8 mouse cellular contexts compared by ENCODE assay signal in genomic region chr1:57774001-57774667, GRCm38 (mm10). TPM values are rescaled to one million over a fixed set of nuclear protein-coding genes. Genes with fewer than 3 reads are reported as not detected.
DNase-seq lines count a peak whose midpoint lies in the region; ATAC-seq and TF ChIP-seq lines count a peak whose summit lies in the region.

Gene Spats2l (plus strand): TSS chr1:57774162.

- peak within 1 kb of the TSS; percentile 88 for H3K4me2 ChIP-seq in hindbrain, postnatal 0 days (ENCODE audit: low read depth, low read length)
- H3K4me2 ChIP-seq in stomach, embryonic 14.5 days (replicated peaks; ENCODE audit: low read depth, low read length) = peak within 1 kb of the TSS; percentile 76

- ATAC-seq in G1E (ENCODE audit: extremely low read depth, insufficient number of reproducible peaks, low FRiP score, poor library complexity, severe bottlenecking) = no peak
- peak; percentile 67 for ATAC-seq in hindbrain, postnatal 0 days
- ATAC-seq in megakaryocyte progenitor cell, adult 5-6 weeks (replicated peaks; ENCODE audit: poor library complexity) = peak; percentile 34
- ATAC-seq in stomach, embryonic 14.5 days (ENCODE audit: insufficient number of reproducible peaks, insufficient read depth, low FRiP score, low read depth) = peak; percentile 66

- peak within 1 kb of the TSS; percentile 95 for H3K27ac ChIP-seq in hindbrain, postnatal 0 days
- peak within 1 kb of the TSS; percentile 99 for H3K27ac ChIP-seq in stomach, embryonic 14.5 days (ENCODE audit: low read length)

- peak within 1 kb of the TSS; percentile 2; the same call in 1 of the 2 replicates for H3K4me3 ChIP-seq in G1E (ENCODE audit: low read depth, low read length)
- peak within 1 kb of the TSS; percentile 87 for H3K4me3 ChIP-seq in hindbrain, postnatal 0 days (ENCODE audit: low read length)
- peak within 1 kb of the TSS; percentile 85 for H3K4me3 ChIP-seq in stomach, embryonic 14.5 days (ENCODE audit: low read depth, low read length)

- under 1% methylated on average over 22 of the region's 22 CpGs for WGBS in hindbrain, postnatal 0 days
- under 1% methylated on average over 22 of the region's 22 CpGs for WGBS in stomach, embryonic 14.5 days

- no peak for DNase-seq in G1E (ENCODE audit: low spot score)
- DNase-seq in cerebellum, postnatal 14 days = peak; percentile 21 to 32
- DNase-seq in frontal cortex, postnatal 36 days (ENCODE audit: low spot score in 2 of 2) = peak; percentile 48 to 59
- DNase-seq in hindbrain, postnatal 0 days (ENCODE audit: low spot score) = peak; percentile 75
- peak; percentile 22 to 38 for DNase-seq in left cerebral cortex, postnatal 14 days (ENCODE audit: low spot score in 2 of 2)
- no peak for DNase-seq in c-Kit-positive CD71-positive TER-119-positive erythroid progenitor cells, embryonic 14.5 days (ENCODE audit: low spot score)

- peaks cover 13% of the 10 kb centered on the region for H3K9me3 ChIP-seq in G1E (replicated peaks)
- no peaks in the 10 kb centered on the region for H3K9me3 ChIP-seq in hindbrain, postnatal 0 days (ENCODE audit: low read length)
- H3K9me3 ChIP-seq in stomach, embryonic 14.5 days (ENCODE audit: control insufficient read depth, low read depth, low read length) = no peaks in the 10 kb centered on the region

- H3K36me3 ChIP-seq in G1E (replicated peaks) = no peaks in the 10 kb centered on the region
- H3K36me3 ChIP-seq in hindbrain, postnatal 0 days (ENCODE audit: insufficient read depth, low read length) = no peaks in the 10 kb centered on the region
- H3K36me3 ChIP-seq in stomach, embryonic 14.5 days (ENCODE audit: control insufficient read depth, insufficient read depth, low read length) = no peaks in the 10 kb centered on the region

- H3K27me3 ChIP-seq in G1E (ENCODE audit: insufficient read depth, low read length) = peaks cover 14% of the 10 kb centered on the region; the same call in 1 of the 2 replicates
- no peaks in the 10 kb centered on the region for H3K27me3 ChIP-seq in hindbrain, postnatal 0 days (ENCODE audit: insufficient read depth, low read length)
- no peaks in the 10 kb centered on the region for H3K27me3 ChIP-seq in stomach, embryonic 14.5 days (ENCODE audit: control insufficient read depth, insufficient read depth, low read length)

- intact Hi-C loops in left cerebral cortex, postnatal 14 days (cut with DNase I) = loop anchor here (2.0 to 10.0 kb wide), 3 partner anchors 101 to 343 kb away; no protein-coding TSS in a partner anchor

- peak within 1 kb of the TSS; percentile 86 for H3K9ac ChIP-seq in hindbrain, postnatal 0 days (replicated peaks; ENCODE audit: low read length)
- peak within 1 kb of the TSS; percentile 97 for H3K9ac ChIP-seq in stomach, embryonic 14.5 days (replicated peaks; ENCODE audit: low read depth, low read length)

- no peak for TF ChIP-seq CTCF in G1E (IDR thresholded peaks at IDR 0.05; ENCODE audit: low read depth, low read length)
- peak; percentile 72 for TF ChIP-seq CTCF in hindbrain, postnatal 0 days (IDR thresholded peaks at IDR 0.05; ENCODE audit: low read depth)

- no peaks in the 10 kb centered on the region for H3K4me1 ChIP-seq in G1E (ENCODE audit: insufficient read depth, low read depth, low read length)
- no peaks in the 10 kb centered on the region for H3K4me1 ChIP-seq in hindbrain, postnatal 0 days (ENCODE audit: insufficient read depth, low read length)
- H3K4me1 ChIP-seq in stomach, embryonic 14.5 days (ENCODE audit: control insufficient read depth, insufficient read depth, low read length) = peaks cover 5% of the 10 kb centered on the region; the same call in 1 of the 2 replicates

RNA-seq across cellular contexts. Expression of gene Spats2l, which starts in this region (rescaled TPM):
- total RNA-seq in G1E (2014; fragmentation: Nextera tagmentation) = not detected in 2 replicates
- total RNA-seq in G1E (2017) = 0.33 and 0.70 TPM in 2 replicates
- polyA plus RNA-seq in G1E (2012) = not detected in 2 replicates
- total RNA-seq in hindbrain, postnatal 0 days (2014; rRNA removed) = 25.0 and 28.3 TPM in 2 replicates
- 67.2 and 69.2 TPM in 2 replicates for polyA plus RNA-seq in hindbrain, postnatal 0 days (2015; fragmentation: Nextera tagmentation; extraction: Ambion mirVana)
- 10 to 100 TPM; 55.1 to 60.1 TPM for total RNA-seq in left cerebral cortex, postnatal 14 days (2021)
- not detected in 2 replicates for total RNA-seq in megakaryocyte progenitor cell, adult 5-6 weeks (2015)
- total RNA-seq in megakaryocyte progenitor cell, adult 5-6 weeks (2017) = not detected in 2 replicates
- polyA plus RNA-seq in stomach, embryonic 14.5 days (2014; fragmentation: Nextera tagmentation; extraction: Ambion mirVana) = 130 and 132 TPM in 2 replicates

Comparison
In these comparisons a context has a peak if more than half of its experiments do, and no peak if none do; other contexts are left out.
1. RNA of gene Spats2l (total RNA-seq): 55.1 to 60.1 TPM in left cerebral cortex, postnatal 14 days and 25.0 to 28.3 TPM in hindbrain, postnatal 0 days; 0.33 to 0.70 TPM in G1E and not detected in megakaryocyte progenitor cell, adult 5-6 weeks; every median in the first group is over 10 times any median in the second.
2. RNA of gene Spats2l (polyA plus RNA-seq): 130 to 132 TPM in stomach, embryonic 14.5 days and 67.2 to 69.2 TPM in hindbrain, postnatal 0 days; not detected in G1E; every median in the first group is over 10 times any median in the second.
3. Peak in ATAC-seq in megakaryocyte progenitor cell, adult 5-6 weeks; RNA of the gene not detected or under 1 TPM.
4. DNase-seq: peak in cerebellum, postnatal 14 days (2 of 2), frontal cortex, postnatal 36 days (2 of 2), hindbrain, postnatal 0 days (single experiment) and left cerebral cortex, postnatal 14 days (2 of 2); none in G1E (single experiment) and c-Kit-positive CD71-positive TER-119-positive erythroid progenitor cells, embryonic 14.5 days (single experiment).
5. H3K4me3 ChIP-seq: peak in every context shown above with its lines; median percentile 87 in hindbrain, postnatal 0 days; 85 in stomach, embryonic 14.5 days; 2 in G1E.